Mouse (Mus musculus) hematopoietic stem cell, adult 5-6 weeks (primary cell): ENCODE results near the gene Zdhhc12. TPM values are rescaled to one million over a fixed set of nuclear protein-coding genes. Genes with fewer than 3 reads are reported as not detected.
A peak's percentile ranks its signal among the peaks of the same experiment; 100 is the strongest.

Experiments used
- ATAC-seq, 2 experiments: fragments of 125-278 bp in 1 of 2; replicated peaks in 1 of 2; 2 replicates each; pipeline ENCODE4 v1.8.0; 2016 to 2017; ENCODE audit warnings: inconsistent platforms in 2 of 2, mild to moderate bottlenecking in 2 of 2, moderate number of reproducible peaks in 2 of 2, low read depth in 1 of 2, moderate TSS enrichment in 1 of 2; ENCODE audit not compliant: low FRiP score in 2 of 2, poor library complexity in 2 of 2, severe bottlenecking in 2 of 2, insufficient read depth in 1 of 2, low TSS enrichment in 1 of 2
- total RNA-seq: library from RNA; stranded (forward); fragments of 172-1452, 232-1000 nt; gene quantifications from 2 replicates; pipeline ENCODE4 v1.2.3, GENCODE M21; 2017

Zdhhc12 gene
- total RNA-seq, 1 experiment from 2014 or later: 6.5 TPM

- ATAC-seq: 0 out of 4 replicates have a peak, but pooled peaks of 1 of the 2 experiments have one; percentile 41
Measured at GRCm38 (mm10) chr2:30051992-30052761, 41.3 kb downstream of the Zdhhc12 start.

GRCm38 (mm10) chr2:30049831-30050230 is 43.6 kb downstream of the Zdhhc12 start:
- no peak for ATAC-seq

GRCm38 (mm10) chr2:30048699-30049388 is 44.6 kb downstream of the Zdhhc12 start, which contains the start of gene Wdr34:
TSS of gene Wdr34 (minus strand) at chr2:30048881.
- peak; percentile 83 to 95 for ATAC-seq

- no peak for ATAC-seq
Measured at GRCm38 (mm10) chr2:30048101-30048501, 45.3 kb downstream of the Zdhhc12 start.

- ATAC-seq: no peak
Measured at GRCm38 (mm10) chr2:30047127-30047526, 46.3 kb downstream of the Zdhhc12 start.

GRCm38 (mm10) chr2:30044550-30044949 is 48.9 kb downstream of the Zdhhc12 start:
- no peak for ATAC-seq

- peak; percentile 83 to 85 for ATAC-seq
Measured at GRCm38 (mm10) chr2:30042445-30042844, 51.0 kb downstream of the Zdhhc12 start.

Other genes starting within 250 kb of the Zdhhc12 start
- 6.1 and 7.7 TPM in 2 replicates for gene Cercam, start 224.5 kb downstream of the Zdhhc12 start, total RNA-seq
- gene Odf2, start 204.4 kb downstream of the Zdhhc12 start, total RNA-seq: 82.9 and 92.5 TPM in 2 replicates
- gene Gle1, start 158.2 kb downstream of the Zdhhc12 start, total RNA-seq: 71.4 and 79.7 TPM in 2 replicates
- 135 and 155 TPM in 2 replicates for gene Sptan1, start 128.1 kb downstream of the Zdhhc12 start, total RNA-seq
- gene Wdr34, start 44.8 kb downstream of the Zdhhc12 start, total RNA-seq: 8.4 and 11.6 TPM in 2 replicates
- gene Set, start 36.3 kb downstream of the Zdhhc12 start, total RNA-seq: 1,010 and 1,764 TPM in 2 replicates
- 20.9 and 24.7 TPM in 2 replicates for gene Pkn3, start 16.0 kb downstream of the Zdhhc12 start, total RNA-seq
- gene Zer1, start 30.9 kb upstream of the Zdhhc12 start, total RNA-seq: 12.6 and 15.6 TPM in 2 replicates
- gene Tbc1d13, start 40.1 kb upstream of the Zdhhc12 start, total RNA-seq: 31.4 and 35.0 TPM in 2 replicates
- gene Endog, start 77.8 kb upstream of the Zdhhc12 start, total RNA-seq: 3.2 and 8.1 TPM in 2 replicates
- gene Spout1, start 84.8 kb upstream of the Zdhhc12 start, total RNA-seq: 24.7 and 42.1 TPM in 2 replicates
- 9.3 and 10.3 TPM in 2 replicates for gene Kyat1, start 112.2 kb upstream of the Zdhhc12 start, total RNA-seq
- gene Lrrc8a, start 144.1 kb upstream of the Zdhhc12 start, total RNA-seq: 11.3 and 15.3 TPM in 2 replicates
- gene Gm28035, start 146.9 kb upstream of the Zdhhc12 start, total RNA-seq: 1.4 TPM in 1 of 2 replicates, not detected in the other
- 1.2 and 2.1 TPM in 2 replicates for gene Phyhd1, start 172.6 kb upstream of the Zdhhc12 start, total RNA-seq
- gene Gm28038, start 187.4 kb upstream of the Zdhhc12 start, total RNA-seq: not detected in 2 replicates
- 8.8 and 9.9 TPM in 2 replicates for gene Dolk, start 192.7 kb upstream of the Zdhhc12 start, total RNA-seq
- gene Nup188, start 192.7 kb upstream of the Zdhhc12 start, total RNA-seq: 18.9 and 25.4 TPM in 2 replicates